Mouse (Mus musculus): ENCODE results near the gene Fntb. TPM values are rescaled to one million over a fixed set of nuclear protein-coding genes. Genes with fewer than 3 reads are reported as not detected.

Fntb gene
- polyA plus RNA-seq, 1 experiment = 29.0 TPM

GRCm38 (mm10) chr12:76901508-76902294 is 136.3 kb downstream of the Fntb start:
- no peaks in the 10 kb centered on the region for H3K4me1 ChIP-seq (ENCODE audit: control insufficient read depth, insufficient read depth, low read length)
- TF ChIP-seq CTCF (IDR thresholded peaks at IDR 0.05; ENCODE audit: insufficient read depth, low read length) (no peak), POLR2A (IDR thresholded peaks at IDR 0.05; ENCODE audit: borderline replicate concordance, extremely low read depth, low read depth, low read length) (no peak)
- WGBS = 88% methylated on average over 3 of the region's 3 CpGs
- no peak overlapping the region for H3K4me3 ChIP-seq (replicated peaks; ENCODE audit: extremely low read depth, low read depth, low read length)
- DNase-seq = no peak

GRCm38 (mm10) chr12:76906278-76906677 is 140.9 kb downstream of the Fntb start:
- TF ChIP-seq POLR2A (IDR thresholded peaks at IDR 0.05; ENCODE audit: borderline replicate concordance, extremely low read depth, low read depth, low read length) (no peak), CTCF (IDR thresholded peaks at IDR 0.05; ENCODE audit: insufficient read depth, low read length) (no peak)
- 100% methylated on average over 1 of the region's 1 CpGs for WGBS
- DNase-seq = no peak
- Histone ChIP-seq H3K4me1 (ENCODE audit: control insufficient read depth, insufficient read depth, low read length) (no peaks in the 10 kb centered on the region), H3K4me3 (replicated peaks; ENCODE audit: extremely low read depth, low read depth, low read length) (no peak overlapping the region)

DNA sequence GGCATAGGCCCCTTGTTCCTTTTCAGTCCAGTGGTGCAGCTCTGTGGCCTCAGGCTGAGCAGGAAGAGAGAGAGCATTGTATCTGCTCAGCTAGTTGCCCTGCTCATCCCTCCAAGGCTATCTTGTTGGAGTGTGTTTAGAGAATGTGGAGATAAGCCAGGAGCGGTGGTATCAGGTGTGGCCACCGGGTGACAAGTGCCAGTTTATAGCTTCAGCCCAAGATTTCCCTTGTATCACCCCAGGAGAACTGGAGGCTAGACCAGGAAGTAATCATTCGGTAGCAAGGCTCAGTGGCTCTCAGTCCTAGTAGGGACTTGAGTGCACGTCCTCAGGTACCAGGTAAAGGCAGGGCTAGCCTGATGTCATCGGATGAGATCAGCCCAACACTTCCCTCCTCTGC is 143.8 kb downstream of the Fntb start:
- 76% methylated on average over 5 of the region's 5 CpGs for WGBS
- no peak overlapping the region for H3K4me3 ChIP-seq (replicated peaks; ENCODE audit: extremely low read depth, low read depth, low read length)
- TF ChIP-seq CTCF (IDR thresholded peaks at IDR 0.05; ENCODE audit: insufficient read depth, low read length) = no peak
- no peak for TF ChIP-seq POLR2A (IDR thresholded peaks at IDR 0.05; ENCODE audit: borderline replicate concordance, extremely low read depth, low read depth, low read length)
- no peaks in the 10 kb centered on the region for H3K4me1 ChIP-seq (ENCODE audit: control insufficient read depth, insufficient read depth, low read length)
- DNase-seq = no peak

DNA sequence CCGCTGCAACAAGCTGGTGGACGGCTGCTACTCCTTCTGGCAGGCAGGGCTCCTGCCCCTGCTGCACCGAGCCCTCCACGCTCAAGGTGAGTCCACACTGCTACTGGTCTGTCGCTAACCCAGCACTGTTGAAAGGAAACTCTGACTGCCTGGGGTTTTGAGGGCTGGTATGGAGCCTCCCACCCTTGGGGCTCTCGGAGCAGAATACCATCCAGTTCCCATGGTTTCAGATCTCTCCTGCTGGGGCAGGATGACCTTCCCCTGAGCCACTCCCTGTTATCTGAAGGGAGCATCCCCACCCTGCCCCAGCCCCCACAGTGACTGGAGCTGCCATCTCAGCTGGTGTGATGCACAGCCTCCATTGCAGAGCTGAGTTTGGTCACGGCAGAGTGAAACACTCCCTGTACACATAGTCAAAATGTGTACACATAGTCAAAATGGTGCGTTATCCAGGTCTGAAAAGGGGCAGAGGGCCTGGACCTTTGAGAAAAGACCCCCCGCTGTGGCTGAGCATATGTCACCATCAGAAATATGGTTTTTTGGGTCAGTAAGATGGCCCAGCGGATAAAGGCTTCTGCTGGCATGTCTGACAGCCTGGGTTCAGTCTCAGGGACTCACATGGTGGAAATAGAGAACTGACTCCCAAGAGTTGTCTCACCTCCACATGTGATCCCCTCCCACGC is 145.0 kb downstream of the Fntb start:
- no peak for DNase-seq
- Histone ChIP-seq H3K4me1 (ENCODE audit: control insufficient read depth, insufficient read depth, low read length) (no peaks in the 10 kb centered on the region), H3K4me3 (replicated peaks; ENCODE audit: extremely low read depth, low read depth, low read length) (no peak overlapping the region)
- WGBS = 90% methylated on average over 11 of the region's 11 CpGs
- TF ChIP-seq CTCF (IDR thresholded peaks at IDR 0.05; ENCODE audit: insufficient read depth, low read length) (no peak), POLR2A (IDR thresholded peaks at IDR 0.05; ENCODE audit: borderline replicate concordance, extremely low read depth, low read depth, low read length) (no peak)

DNA sequence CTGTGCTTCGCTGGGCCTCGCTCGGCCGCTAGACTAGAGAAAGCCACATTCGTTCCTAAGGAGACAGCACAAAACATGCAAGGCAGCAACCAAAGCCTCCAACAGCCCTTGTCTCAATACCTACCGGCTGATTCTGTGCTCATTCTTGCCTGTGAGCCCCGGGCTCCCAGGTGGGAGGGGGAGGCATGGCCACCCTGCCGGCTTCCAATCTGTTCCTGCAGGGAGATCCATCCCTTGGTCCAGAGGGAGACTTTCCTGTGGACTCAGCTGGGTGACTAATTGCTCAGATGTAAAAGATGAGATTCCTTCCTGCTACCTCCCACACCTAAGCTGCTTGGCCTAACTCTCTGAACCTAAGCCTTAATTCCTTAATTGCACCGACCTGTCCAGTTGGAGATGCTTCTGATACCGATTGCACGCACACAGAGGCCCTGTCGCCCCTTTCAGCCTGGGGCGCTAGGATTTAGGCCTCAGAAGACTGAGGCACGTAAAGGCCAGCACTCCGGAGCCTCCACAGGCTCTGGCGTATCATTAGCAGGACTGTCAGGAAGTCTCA is 145.9 kb downstream of the Fntb start:
- WGBS = 88% methylated on average over 16 of the region's 16 CpGs
- TF ChIP-seq POLR2A (IDR thresholded peaks at IDR 0.05; ENCODE audit: borderline replicate concordance, extremely low read depth, low read depth, low read length) (no peak), CTCF (IDR thresholded peaks at IDR 0.05; ENCODE audit: insufficient read depth, low read length) (no peak)
- no peaks in the 10 kb centered on the region for H3K4me1 ChIP-seq (ENCODE audit: control insufficient read depth, insufficient read depth, low read length)
- DNase-seq = no peak
- H3K4me3 ChIP-seq (replicated peaks; ENCODE audit: extremely low read depth, low read depth, low read length) = no peak overlapping the region

DNA sequence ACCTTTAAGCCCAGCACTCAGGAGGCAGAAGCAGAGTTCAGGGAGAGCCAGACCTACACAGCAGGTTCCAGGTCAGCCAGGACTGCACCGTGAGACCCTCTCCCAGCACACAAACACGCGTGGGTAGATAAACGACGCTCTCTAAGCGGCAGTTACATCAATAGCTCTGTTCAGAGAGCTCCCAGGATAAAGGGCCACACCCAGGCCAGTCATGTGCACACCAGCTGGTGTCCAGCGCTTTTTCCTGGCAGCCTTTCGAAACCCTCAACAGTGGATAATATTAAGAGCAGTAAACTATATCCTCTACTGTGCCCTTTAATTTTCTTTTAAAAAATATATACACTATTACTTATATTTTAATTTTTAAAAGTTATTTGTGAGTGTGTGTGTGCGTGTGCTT is 146.8 kb downstream of the Fntb start:
- WGBS = 65% methylated on average over 9 of the region's 9 CpGs
- no peak for DNase-seq
- Histone ChIP-seq H3K4me3 (replicated peaks; ENCODE audit: extremely low read depth, low read depth, low read length) (no peak overlapping the region), H3K4me1 (ENCODE audit: control insufficient read depth, insufficient read depth, low read length) (no peaks in the 10 kb centered on the region)
- TF ChIP-seq CTCF (IDR thresholded peaks at IDR 0.05; ENCODE audit: insufficient read depth, low read length) = no peak
- TF ChIP-seq POLR2A (IDR thresholded peaks at IDR 0.05; ENCODE audit: borderline replicate concordance, extremely low read depth, low read depth, low read length) = no peak

GRCm38 (mm10) chr12:76916163-76916562 is 150.8 kb downstream of the Fntb start:
- Histone ChIP-seq H3K4me1 (ENCODE audit: control insufficient read depth, insufficient read depth, low read length) (no peaks in the 10 kb centered on the region), H3K4me3 (replicated peaks; ENCODE audit: extremely low read depth, low read depth, low read length) (no peak overlapping the region)
- DNase-seq = no peak
- 90% methylated on average over 11 of the region's 11 CpGs for WGBS
- TF ChIP-seq CTCF (IDR thresholded peaks at IDR 0.05; ENCODE audit: insufficient read depth, low read length) (no peak), POLR2A (IDR thresholded peaks at IDR 0.05; ENCODE audit: borderline replicate concordance, extremely low read depth, low read depth, low read length) (no peak)

DNA sequence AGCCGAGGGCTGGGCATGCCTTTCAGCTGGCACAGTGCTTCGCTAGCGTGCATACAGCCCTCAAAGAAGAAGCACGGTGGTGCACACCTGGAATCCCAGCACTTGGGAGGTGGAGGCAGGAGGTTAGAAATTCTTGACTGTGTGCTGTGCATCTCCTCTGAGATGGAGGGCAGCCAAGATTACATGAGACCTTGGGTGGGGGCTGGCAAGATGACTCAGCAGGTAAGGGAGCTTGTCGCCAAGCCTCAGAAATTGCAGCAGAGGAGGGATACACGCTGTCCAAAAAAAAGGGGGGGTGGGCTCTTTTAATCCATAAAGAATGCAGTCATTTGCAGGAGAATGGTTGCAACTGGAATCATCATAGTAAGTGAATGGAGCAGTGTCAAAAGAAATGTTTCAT is 152.7 kb downstream of the Fntb start:
- TF ChIP-seq POLR2A (IDR thresholded peaks at IDR 0.05; ENCODE audit: borderline replicate concordance, extremely low read depth, low read depth, low read length) (no peak), CTCF (IDR thresholded peaks at IDR 0.05; ENCODE audit: insufficient read depth, low read length) (no peak)
- Histone ChIP-seq H3K4me1 (ENCODE audit: control insufficient read depth, insufficient read depth, low read length) (no peaks in the 10 kb centered on the region), H3K4me3 (replicated peaks; ENCODE audit: extremely low read depth, low read depth, low read length) (no peak overlapping the region)
- DNase-seq = no peak
- WGBS = 81% methylated on average over 6 of the region's 6 CpGs

DNA sequence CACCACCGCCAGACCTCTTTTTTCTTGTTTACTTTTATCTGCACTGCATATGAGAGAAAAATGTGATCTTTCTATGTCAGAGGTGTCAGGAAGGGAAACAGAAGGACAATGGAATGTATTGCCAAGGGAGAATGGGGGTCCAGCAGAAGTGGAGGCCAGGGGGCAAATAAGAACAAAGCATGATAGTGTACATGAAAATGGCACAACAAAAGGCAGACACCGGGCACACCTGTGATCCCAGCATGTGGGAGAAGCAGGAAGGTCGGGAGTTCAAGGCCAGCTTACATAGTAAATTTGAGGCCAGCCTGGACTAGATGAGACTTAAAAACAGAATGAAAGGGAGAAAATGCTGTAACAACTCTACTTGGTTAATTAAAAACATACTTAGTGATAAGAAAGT is 153.5 kb downstream of the Fntb start:
- Histone ChIP-seq H3K4me1 (ENCODE audit: control insufficient read depth, insufficient read depth, low read length) (no peaks in the 10 kb centered on the region), H3K4me3 (replicated peaks; ENCODE audit: extremely low read depth, low read depth, low read length) (no peak overlapping the region)
- WGBS = 44% methylated on average over 3 of the region's 3 CpGs
- no peak for TF ChIP-seq CTCF (IDR thresholded peaks at IDR 0.05; ENCODE audit: insufficient read depth, low read length)
- no peak for TF ChIP-seq POLR2A (IDR thresholded peaks at IDR 0.05; ENCODE audit: borderline replicate concordance, extremely low read depth, low read depth, low read length)
- DNase-seq = no peak
